Mouse (Mus musculus) bone marrow, adult 2 months (tissue): ENCODE data around the gene Zfp687.

Experiments
- CTCF ChIP-seq: fragments of 200-500 bp; IDR thresholded peaks from 2 replicates; pipeline ENCODE4 v1.5.1; 2011; ENCODE audit warnings: low read length, control low read depth; ENCODE audit not compliant: control insufficient read depth, insufficient read depth
- POLR2A ChIP-seq: fragments of 200-500 bp; IDR thresholded peaks from 2 replicates; pipeline ENCODE4 v1.6.1; 2011; ENCODE audit warnings: low read depth, mild to moderate bottlenecking, control low read depth, low read length, borderline replicate concordance; ENCODE audit not compliant: control insufficient read depth

GRCm38 (mm10) chr3:95041625-95042024 is 26.4 kb upstream of the Zfp687 start:
- no peak for TF ChIP-seq CTCF
- no peak for TF ChIP-seq POLR2A
